Mouse (Mus musculus): ENCODE measurements at regions not wholly inside any gene's neighbourhood (a gene's known extent, or its start where the extent isn't known, plus 50 kb on each side); places are given as distances from the start of the nearest gene placed in this dataset.

DNA sequence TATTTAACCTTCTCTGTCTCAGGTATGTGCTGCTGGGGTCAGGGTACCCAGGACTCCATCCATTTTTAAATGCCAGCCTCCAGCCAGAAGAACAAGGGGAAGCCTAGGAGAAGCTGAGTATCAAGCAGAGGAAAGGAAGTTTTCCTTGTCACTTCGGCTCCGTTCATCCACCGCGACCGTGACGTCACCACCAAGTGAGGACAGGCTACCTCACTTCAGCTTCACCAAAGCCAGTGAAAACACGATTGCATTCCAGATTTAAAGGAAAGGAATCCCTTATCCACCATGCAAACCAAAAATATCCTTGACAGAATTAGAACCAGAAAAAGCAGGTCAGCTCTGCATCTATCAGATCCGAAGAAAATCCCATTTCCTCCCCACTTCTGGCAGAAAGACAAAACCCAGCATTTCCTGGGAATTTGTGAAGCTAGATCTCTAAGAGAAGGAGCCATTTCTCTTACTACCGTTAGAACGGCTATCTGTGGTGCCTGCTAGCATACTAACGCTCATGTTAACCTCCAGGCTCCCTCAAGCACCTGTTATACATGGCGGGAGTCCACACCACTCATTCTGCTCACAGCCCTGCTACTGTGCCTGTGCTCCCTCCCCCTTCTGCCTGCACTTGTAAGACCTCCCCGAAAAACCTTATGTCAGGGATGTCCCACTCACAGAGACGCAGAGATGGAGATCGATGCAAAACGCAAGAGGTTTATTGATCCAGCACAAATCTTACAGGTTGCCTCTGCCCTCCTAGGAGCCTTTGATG lies 133.4 kb downstream of the Qrsl1 start:
- Histone ChIP-seq H3K36me3 (ENCODE audit: control insufficient read depth, insufficient read depth) (no peaks in the 10 kb centered on the region), H3K9me3 (ENCODE audit: control insufficient read depth) (no peaks in the 10 kb centered on the region), H3K4me1 (replicated peaks; ENCODE audit: control insufficient read depth, insufficient read depth, low read length) (no peaks in the 10 kb centered on the region), H3K27me3 (replicated peaks; ENCODE audit: control insufficient read depth, insufficient read depth, low read length) (no peaks in the 10 kb centered on the region), H3K4me2 (replicated peaks; ENCODE audit: low read depth) (no peak overlapping the region), H3K9ac (ENCODE audit: low read depth, low read length) (no peak overlapping the region), H3K27ac (ENCODE audit: low read depth, low read length) (no peak overlapping the region), H3K4me3 (ENCODE audit: low read depth, low read length) (no peak overlapping the region)
- no peak for TF ChIP-seq CTCF (IDR thresholded peaks at IDR 0.05; ENCODE audit: low read depth)
- no peak for ATAC-seq
- WGBS: 81% methylated on average over 16 of the region's 16 CpGs

DNA sequence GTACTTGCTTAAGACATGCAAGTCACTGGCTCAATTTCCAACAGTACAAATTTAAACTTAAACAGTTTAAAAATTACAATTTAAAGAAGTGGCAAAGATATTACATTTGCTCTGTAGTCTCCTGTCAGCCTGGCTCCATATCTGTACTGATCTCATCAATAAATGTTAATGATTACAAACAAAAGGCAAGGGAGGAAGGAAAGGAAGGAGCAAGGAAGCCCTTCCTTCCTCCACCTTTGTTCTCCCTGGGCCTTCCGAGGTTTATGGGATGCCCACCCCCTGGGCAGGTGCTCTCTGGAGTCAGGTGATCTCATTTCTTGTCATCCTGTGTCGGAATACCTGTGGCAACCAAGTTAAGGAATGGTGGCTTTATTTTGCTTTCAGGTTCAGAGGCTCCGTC lies 132.5 kb downstream of the Qrsl1 start:
- 0 out of 2 replicates have a peak overlapping the region, but pooled peaks have one; percentile 30 for H3K4me2 ChIP-seq (replicated peaks; ENCODE audit: low read depth)
- 44% methylated on average over 3 of the region's 3 CpGs for WGBS
- H3K9me3 ChIP-seq (ENCODE audit: control insufficient read depth): no peaks in the 10 kb centered on the region
- no peak overlapping the region for H3K27ac ChIP-seq (ENCODE audit: low read depth, low read length)
- ATAC-seq: peak; percentile 41
- H3K4me1 ChIP-seq (replicated peaks; ENCODE audit: control insufficient read depth, insufficient read depth, low read length): no peaks in the 10 kb centered on the region
- H3K27me3 ChIP-seq (replicated peaks; ENCODE audit: control insufficient read depth, insufficient read depth, low read length): no peaks in the 10 kb centered on the region
- H3K9ac ChIP-seq (ENCODE audit: low read depth, low read length): no peak overlapping the region
- H3K4me3 ChIP-seq (ENCODE audit: low read depth, low read length): no peak overlapping the region
- no peak for TF ChIP-seq CTCF (IDR thresholded peaks at IDR 0.05; ENCODE audit: low read depth)
- H3K36me3 ChIP-seq (ENCODE audit: control insufficient read depth, insufficient read depth): no peaks in the 10 kb centered on the region

DNA sequence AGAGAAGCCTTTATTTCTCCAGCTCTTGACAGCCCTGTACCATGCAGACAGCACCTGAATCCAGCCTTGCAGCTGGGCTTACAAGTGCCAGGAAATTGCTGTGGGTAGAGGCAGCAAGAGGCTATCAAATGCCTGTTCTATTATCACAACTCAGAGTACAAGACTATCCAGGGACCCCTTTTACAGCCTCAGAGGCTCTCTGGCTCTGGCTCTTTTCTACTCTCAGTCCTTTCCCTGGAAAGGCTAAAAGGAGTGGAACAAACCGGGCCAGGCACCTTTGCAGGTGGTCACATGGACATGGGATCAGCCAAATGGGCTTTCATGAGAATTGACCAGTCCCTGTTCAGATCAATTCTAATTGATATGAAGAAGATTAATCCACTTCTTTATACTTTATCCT lies 125.7 kb downstream of the Qrsl1 start:
- no peak overlapping the region for H3K9ac ChIP-seq (ENCODE audit: low read depth, low read length)
- H3K27ac ChIP-seq (ENCODE audit: low read depth, low read length): no peak overlapping the region
- H3K9me3 ChIP-seq (ENCODE audit: control insufficient read depth): no peaks in the 10 kb centered on the region
- no peaks in the 10 kb centered on the region for H3K36me3 ChIP-seq (ENCODE audit: control insufficient read depth, insufficient read depth)
- H3K4me3 ChIP-seq (ENCODE audit: low read depth, low read length): no peak overlapping the region
- no peaks in the 10 kb centered on the region for H3K4me1 ChIP-seq (replicated peaks; ENCODE audit: control insufficient read depth, insufficient read depth, low read length)
- no peaks in the 10 kb centered on the region for H3K27me3 ChIP-seq (replicated peaks; ENCODE audit: control insufficient read depth, insufficient read depth, low read length)
- TF ChIP-seq CTCF (IDR thresholded peaks at IDR 0.05; ENCODE audit: low read depth): no peak
- WGBS: 75% methylated on average over 1 of the region's 1 CpGs
- no peak overlapping the region for H3K4me2 ChIP-seq (replicated peaks; ENCODE audit: low read depth)
- ATAC-seq: no peak

DNA sequence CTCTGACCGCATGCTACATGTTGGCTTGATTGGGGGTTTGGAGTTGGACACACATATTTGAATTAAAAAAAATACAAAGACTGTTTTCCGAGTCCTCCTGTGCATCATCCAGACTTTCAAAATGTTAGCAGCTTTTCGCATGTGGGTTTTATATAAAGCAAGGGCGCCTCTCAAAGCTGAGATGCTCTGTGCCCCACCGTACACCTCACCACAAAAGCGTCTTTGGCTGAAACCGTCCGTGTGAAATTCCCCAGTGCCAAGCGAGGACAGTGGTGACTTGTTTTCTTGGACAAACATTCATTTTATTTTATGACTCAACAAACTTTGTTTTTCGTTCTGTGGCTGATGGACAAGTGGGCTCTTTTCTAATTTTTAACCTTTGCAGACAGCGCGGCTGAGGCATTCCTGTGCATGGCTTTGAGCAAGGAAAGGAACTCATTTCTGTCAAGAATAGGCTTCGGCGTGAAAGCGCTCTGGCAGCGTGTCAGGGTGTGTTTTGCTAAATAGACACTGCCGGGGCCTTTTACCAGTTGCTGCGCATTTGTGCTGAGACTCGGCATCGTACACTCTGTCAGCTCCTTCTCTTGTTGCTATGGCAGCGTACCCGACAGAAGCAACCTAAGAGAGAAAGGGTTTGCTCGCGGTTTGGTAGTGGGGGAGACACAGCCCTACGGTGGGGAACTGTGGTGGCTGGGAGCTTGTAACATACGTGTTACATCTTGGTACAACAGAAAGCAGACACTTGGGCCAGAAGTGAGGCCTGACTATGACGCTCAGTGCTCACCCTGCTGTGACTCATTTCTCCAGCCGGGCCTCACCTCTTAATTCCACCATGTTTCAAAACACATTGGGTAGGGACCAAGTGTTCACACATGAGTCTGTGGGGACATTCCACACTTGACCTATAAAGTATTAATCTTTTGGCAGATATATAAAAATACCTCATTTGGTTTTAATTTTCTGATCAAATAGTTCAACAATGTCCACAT lies 123.6 kb downstream of the Qrsl1 start:
- TF ChIP-seq CTCF (IDR thresholded peaks at IDR 0.05; ENCODE audit: low read depth): no peak
- Histone ChIP-seq H3K27me3 (replicated peaks; ENCODE audit: control insufficient read depth, insufficient read depth, low read length) (no peaks in the 10 kb centered on the region), H3K4me1 (replicated peaks; ENCODE audit: control insufficient read depth, insufficient read depth, low read length) (no peaks in the 10 kb centered on the region), H3K9me3 (ENCODE audit: control insufficient read depth) (peaks cover 4% of the 10 kb centered on the region), H3K4me3 (ENCODE audit: low read depth, low read length) (no peak overlapping the region), H3K36me3 (ENCODE audit: control insufficient read depth, insufficient read depth) (no peaks in the 10 kb centered on the region), H3K9ac (ENCODE audit: low read depth, low read length) (no peak overlapping the region), H3K27ac (ENCODE audit: low read depth, low read length) (no peak overlapping the region), H3K4me2 (replicated peaks; ENCODE audit: low read depth) (no peak overlapping the region)
- ATAC-seq: no peak
- WGBS: 88% methylated on average over 28 of the region's 28 CpGs

DNA sequence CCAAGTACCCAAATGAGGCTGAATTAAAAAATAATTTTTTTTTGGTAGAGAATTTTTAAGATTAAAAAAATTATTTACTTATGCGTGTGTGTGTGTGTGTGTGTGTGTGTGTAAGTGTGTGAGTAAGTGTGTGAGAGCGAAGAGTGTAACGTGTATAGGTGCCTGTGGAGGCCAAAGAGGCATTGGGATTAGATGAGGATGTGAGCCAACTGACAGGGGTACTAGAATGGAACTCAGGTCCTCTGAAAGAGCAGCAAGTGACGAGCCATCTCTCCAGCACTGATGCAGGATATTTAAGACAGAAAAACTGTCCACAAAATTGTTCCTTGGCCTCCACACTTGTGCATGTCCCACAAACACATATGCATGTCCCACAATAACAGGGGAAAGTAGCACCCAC lies 121.0 kb downstream of the Qrsl1 start:
- Histone ChIP-seq H3K27me3 (replicated peaks; ENCODE audit: control insufficient read depth, insufficient read depth, low read length) (no peaks in the 10 kb centered on the region), H3K27ac (ENCODE audit: low read depth, low read length) (no peak overlapping the region), H3K36me3 (ENCODE audit: control insufficient read depth, insufficient read depth) (no peaks in the 10 kb centered on the region), H3K9ac (ENCODE audit: low read depth, low read length) (no peak overlapping the region), H3K4me2 (replicated peaks; ENCODE audit: low read depth) (no peak overlapping the region), H3K4me3 (ENCODE audit: low read depth, low read length) (no peak overlapping the region), H3K9me3 (ENCODE audit: control insufficient read depth) (peaks cover 4% of the 10 kb centered on the region), H3K4me1 (replicated peaks; ENCODE audit: control insufficient read depth, insufficient read depth, low read length) (no peaks in the 10 kb centered on the region)
- no peak for ATAC-seq
- TF ChIP-seq CTCF (IDR thresholded peaks at IDR 0.05; ENCODE audit: low read depth): no peak
- 93% methylated on average over 4 of the region's 4 CpGs for WGBS

DNA sequence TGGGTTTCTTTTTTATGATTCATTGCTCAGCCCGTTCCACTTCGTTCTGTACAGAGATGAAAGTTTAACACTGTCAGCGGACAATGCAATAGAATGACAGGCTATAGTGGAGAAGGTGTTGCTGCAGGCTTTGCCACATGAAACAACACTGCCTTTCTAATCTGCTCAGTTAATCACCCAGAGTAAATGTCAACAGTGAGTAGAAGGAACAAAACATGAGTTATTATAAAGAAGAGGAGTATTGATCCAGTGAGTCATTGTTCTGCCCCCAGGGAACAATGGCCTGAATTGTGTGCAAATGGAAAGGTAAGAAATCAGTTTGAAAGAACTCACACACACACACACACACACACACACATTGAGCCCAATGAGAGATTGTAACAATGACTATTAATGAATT lies 118.2 kb downstream of the Qrsl1 start:
- no peak for ATAC-seq
- H3K4me1 ChIP-seq (replicated peaks; ENCODE audit: control insufficient read depth, insufficient read depth, low read length): no peaks in the 10 kb centered on the region
- H3K4me2 ChIP-seq (replicated peaks; ENCODE audit: low read depth): no peak overlapping the region
- no peaks in the 10 kb centered on the region for H3K36me3 ChIP-seq (ENCODE audit: control insufficient read depth, insufficient read depth)
- peaks cover 4% of the 10 kb centered on the region for H3K9me3 ChIP-seq (ENCODE audit: control insufficient read depth)
- H3K27me3 ChIP-seq (replicated peaks; ENCODE audit: control insufficient read depth, insufficient read depth, low read length): no peaks in the 10 kb centered on the region
- H3K9ac ChIP-seq (ENCODE audit: low read depth, low read length): no peak overlapping the region
- H3K27ac ChIP-seq (ENCODE audit: low read depth, low read length): no peak overlapping the region
- H3K4me3 ChIP-seq (ENCODE audit: low read depth, low read length): no peak overlapping the region
- no peak for TF ChIP-seq CTCF (IDR thresholded peaks at IDR 0.05; ENCODE audit: low read depth)
- WGBS: 62% methylated on average over 3 of the region's 3 CpGs
